Mouse (Mus musculus): ENCODE results near the gene Mroh2a. TPM values are rescaled to one million over a fixed set of nuclear protein-coding genes. Genes with fewer than 3 reads are reported as not detected.

The Mroh2a gene
- polyA plus RNA-seq, 1 experiment from 2014 or later = 1.7 TPM

- Histone ChIP-seq H3K4me1 (replicated peaks; ENCODE audit: control insufficient read depth, insufficient read depth, low read length) (no peaks in the 10 kb centered on the region), H3K27ac (ENCODE audit: low read depth, low read length) (no peak overlapping the region), H3K4me2 (replicated peaks; ENCODE audit: low read depth, low read length) (no peak overlapping the region), H3K4me3 (ENCODE audit: low read depth, low read length) (no peak overlapping the region), H3K27me3 (ENCODE audit: control insufficient read depth, insufficient read depth, low read length) (no peaks in the 10 kb centered on the region), H3K9me3 (ENCODE audit: control insufficient read depth, low read length) (peaks cover 71% of the 10 kb centered on the region), H3K36me3 (ENCODE audit: control insufficient read depth, insufficient read depth, low read length) (0 out of 2 replicates have a peak, but pooled peaks cover 2% of the 10 kb centered on the region), H3K9ac (ENCODE audit: low read depth, low read length) (no peak overlapping the region)
- ATAC-seq (ENCODE audit: low FRiP score) (no peak), DNase-seq (ENCODE audit: low spot score) (peak; percentile 5)
- WGBS = 67% methylated on average over 12 of the region's 12 CpGs
Measured at GRCm38 (mm10) chr1:88307180-88307579, 80.4 kb downstream of the Mroh2a start.

GRCm38 (mm10) chr1:88309020-88309419 is 82.2 kb downstream of the Mroh2a start:
- 57% methylated on average over 2 of the region's 2 CpGs for WGBS
- H3K36me3 ChIP-seq (ENCODE audit: control insufficient read depth, insufficient read depth, low read length) = 0 out of 2 replicates have a peak, but pooled peaks cover 2% of the 10 kb centered on the region
- H3K9me3 ChIP-seq (ENCODE audit: control insufficient read depth, low read length) = peaks cover 58% of the 10 kb centered on the region
- no peak overlapping the region for H3K27ac ChIP-seq (ENCODE audit: low read depth, low read length)
- no peak overlapping the region for H3K9ac ChIP-seq (ENCODE audit: low read depth, low read length)
- no peak for DNase-seq (ENCODE audit: low spot score)
- H3K27me3 ChIP-seq (ENCODE audit: control insufficient read depth, insufficient read depth, low read length) = no peaks in the 10 kb centered on the region
- no peak overlapping the region for H3K4me3 ChIP-seq (ENCODE audit: low read depth, low read length)
- ATAC-seq (ENCODE audit: low FRiP score) = no peak
- no peak overlapping the region for H3K4me2 ChIP-seq (replicated peaks; ENCODE audit: low read depth, low read length)
- H3K4me1 ChIP-seq (replicated peaks; ENCODE audit: control insufficient read depth, insufficient read depth, low read length) = no peaks in the 10 kb centered on the region

- no peaks in the 10 kb centered on the region for H3K4me1 ChIP-seq (replicated peaks; ENCODE audit: control insufficient read depth, insufficient read depth, low read length)
- H3K4me2 ChIP-seq (replicated peaks; ENCODE audit: low read depth, low read length) = no peak overlapping the region
- WGBS = 54% methylated on average over 3 of the region's 3 CpGs
- 0 out of 2 replicates have a peak, but pooled peaks cover 2% of the 10 kb centered on the region for H3K36me3 ChIP-seq (ENCODE audit: control insufficient read depth, insufficient read depth, low read length)
- no peak overlapping the region for H3K27ac ChIP-seq (ENCODE audit: low read depth, low read length)
- no peaks in the 10 kb centered on the region for H3K27me3 ChIP-seq (ENCODE audit: control insufficient read depth, insufficient read depth, low read length)
- peaks cover 50% of the 10 kb centered on the region for H3K9me3 ChIP-seq (ENCODE audit: control insufficient read depth, low read length)
- ATAC-seq (ENCODE audit: low FRiP score) (peak; percentile 44; the same call in 1 of the 2 replicates), DNase-seq (ENCODE audit: low spot score) (peak; percentile 1)
- H3K4me3 ChIP-seq (ENCODE audit: low read depth, low read length) = no peak overlapping the region
- no peak overlapping the region for H3K9ac ChIP-seq (ENCODE audit: low read depth, low read length)
Measured at GRCm38 (mm10) chr1:88309905-88310304, 83.1 kb downstream of the Mroh2a start.

GRCm38 (mm10) chr1:88310349-88310748 is 83.6 kb downstream of the Mroh2a start:
- no peak overlapping the region for H3K27ac ChIP-seq (ENCODE audit: low read depth, low read length)
- 0 out of 2 replicates have a peak, but pooled peaks cover 2% of the 10 kb centered on the region for H3K36me3 ChIP-seq (ENCODE audit: control insufficient read depth, insufficient read depth, low read length)
- H3K9me3 ChIP-seq (ENCODE audit: control insufficient read depth, low read length) = peaks cover 45% of the 10 kb centered on the region
- H3K4me3 ChIP-seq (ENCODE audit: low read depth, low read length) = no peak overlapping the region
- WGBS = 64% methylated on average over 3 of the region's 3 CpGs
- H3K27me3 ChIP-seq (ENCODE audit: control insufficient read depth, insufficient read depth, low read length) = no peaks in the 10 kb centered on the region
- H3K9ac ChIP-seq (ENCODE audit: low read depth, low read length) = no peak overlapping the region
- ATAC-seq (ENCODE audit: low FRiP score) (peak; percentile 36; the same call in 1 of the 2 replicates), DNase-seq (ENCODE audit: low spot score) (peak; percentile 1)
- no peak overlapping the region for H3K4me2 ChIP-seq (replicated peaks; ENCODE audit: low read depth, low read length)
- H3K4me1 ChIP-seq (replicated peaks; ENCODE audit: control insufficient read depth, insufficient read depth, low read length) = no peaks in the 10 kb centered on the region

Other genes starting within 250 kb of the Mroh2a start
- gene Usp40, start 218.4 kb upstream of the Mroh2a start, polyA plus RNA-seq (2014; fragmentation: Nextera tagmentation; extraction: Ambion mirVana) = 25.8 and 31.2 TPM in 2 replicates
- not detected in 2 replicates for gene Ugt1a10, start 171.6 kb upstream of the Mroh2a start, polyA plus RNA-seq (2014; fragmentation: Nextera tagmentation; extraction: Ambion mirVana)
- not detected in 2 replicates for gene Ugt1a9, start 156.2 kb upstream of the Mroh2a start, polyA plus RNA-seq (2014; fragmentation: Nextera tagmentation; extraction: Ambion mirVana)
- gene Ugt1a8, start 139.2 kb upstream of the Mroh2a start, polyA plus RNA-seq (2014; fragmentation: Nextera tagmentation; extraction: Ambion mirVana) = not detected in 2 replicates
- gene Ugt1a7c, start 131.9 kb upstream of the Mroh2a start, polyA plus RNA-seq (2014; fragmentation: Nextera tagmentation; extraction: Ambion mirVana) = 1.0 and 1.1 TPM in 2 replicates
- 0.17 TPM in 1 of 2 replicates, not detected in the other for gene Ugt1a6b, start 123.7 kb upstream of the Mroh2a start, polyA plus RNA-seq (2014; fragmentation: Nextera tagmentation; extraction: Ambion mirVana)
- 0.49 and 0.67 TPM in 2 replicates for gene Ugt1a6a, start 92.2 kb upstream of the Mroh2a start, polyA plus RNA-seq (2014; fragmentation: Nextera tagmentation; extraction: Ambion mirVana)
- gene Ugt1a5, start 61.0 kb upstream of the Mroh2a start, polyA plus RNA-seq (2014; fragmentation: Nextera tagmentation; extraction: Ambion mirVana) = not detected in 2 replicates
- gene Ugt1a2, start 26.4 kb upstream of the Mroh2a start, polyA plus RNA-seq (2014; fragmentation: Nextera tagmentation; extraction: Ambion mirVana) = not detected in 2 replicates
- gene Dnajb3, start 21.2 kb upstream of the Mroh2a start, polyA plus RNA-seq (2014; fragmentation: Nextera tagmentation; extraction: Ambion mirVana) = 14.0 and 14.7 TPM in 2 replicates
- not detected in 2 replicates for gene Ugt1a1, start 15.0 kb upstream of the Mroh2a start, polyA plus RNA-seq (2014; fragmentation: Nextera tagmentation; extraction: Ambion mirVana)
- 126 and 136 TPM in 2 replicates for gene Hjurp, start 50.6 kb downstream of the Mroh2a start, polyA plus RNA-seq (2014; fragmentation: Nextera tagmentation; extraction: Ambion mirVana)
- gene Trpm8, start 50.7 kb downstream of the Mroh2a start, polyA plus RNA-seq (2014; fragmentation: Nextera tagmentation; extraction: Ambion mirVana) = not detected in 2 replicates
- 0.17 TPM in 1 of 2 replicates, not detected in the other for gene Spp2, start 180.0 kb downstream of the Mroh2a start, polyA plus RNA-seq (2014; fragmentation: Nextera tagmentation; extraction: Ambion mirVana)

All from hindbrain, embryonic 11.5 days (tissue).